In genomic region chr1:151710424-151711055, GRCm38 (mm10) we compare ENCODE assay signal across 22 mouse cellular contexts. TPM values are rescaled to one million over a fixed set of nuclear protein-coding genes. Genes with fewer than 3 reads are reported as not detected.
DNase-seq lines count a peak whose midpoint lies in the region; ATAC-seq lines count a peak whose summit lies in the region.
"Had no signal": no experiment of that assay in that cellular context is flagged by ENCODE, and none has a peak within 500 bp of the region (broad histone marks: within the 10 kb centered on the region; RNA-seq: fewer than 3 reads in every experiment).

No protein-coding gene starts in this region.

- no peak overlapping the region for H3K9ac ChIP-seq in kidney, embryonic 16.5 days (replicated peaks; ENCODE audit: low read length)
- H3K9ac ChIP-seq in midbrain, embryonic 11.5 days (ENCODE audit: low read length), result no peak overlapping the region
- H3K9ac ChIP-seq: embryonic facial prominence, embryonic 12.5 days; forebrain, embryonic 13.5 days; hindbrain, embryonic 15.5 days; limb, embryonic 12.5 days; liver, embryonic 13.5 days had no signal

- no peak overlapping the region for H3K4me2 ChIP-seq in kidney, embryonic 16.5 days (replicated peaks; ENCODE audit: low read depth, low read length)
- no peak overlapping the region for H3K4me2 ChIP-seq in midbrain, embryonic 11.5 days
- H3K4me2 ChIP-seq: embryonic facial prominence, embryonic 12.5 days; forebrain, embryonic 13.5 days; hindbrain, embryonic 15.5 days; limb, embryonic 12.5 days; liver, embryonic 13.5 days had no signal

- no peak overlapping the region for H3K27ac ChIP-seq in kidney, embryonic 16.5 days (ENCODE audit: low read length)
- H3K27ac ChIP-seq in midbrain, embryonic 11.5 days (ENCODE audit: low read depth, low read length), result no peak overlapping the region
- H3K27ac ChIP-seq in midbrain, embryonic 10.5 days (replicated peaks), result no peak overlapping the region
- H3K27ac ChIP-seq: embryonic facial prominence, embryonic 12.5 days; forebrain, embryonic 13.5 days; hindbrain, embryonic 15.5 days; liver, embryonic 13.5 days had no signal

- H3K9me3 ChIP-seq in kidney, embryonic 16.5 days (ENCODE audit: low read length), result no peaks in the 10 kb centered on the region
- no peaks in the 10 kb centered on the region for H3K9me3 ChIP-seq in midbrain, embryonic 11.5 days (ENCODE audit: control insufficient read depth, low read length)
- H3K9me3 ChIP-seq in midbrain, embryonic 10.5 days (replicated peaks), result no peaks in the 10 kb centered on the region
- H3K9me3 ChIP-seq: embryonic facial prominence, embryonic 12.5 days; forebrain, embryonic 13.5 days; G1E; hindbrain, embryonic 15.5 days; limb, embryonic 12.5 days; liver, embryonic 13.5 days had no signal

- WGBS in kidney, embryonic 16.5 days, result 61% methylated on average over 5 of the region's 5 CpGs
- WGBS in midbrain, embryonic 11.5 days, result 83% methylated on average over 5 of the region's 5 CpGs
- 78% methylated on average over 5 of the region's 5 CpGs for WGBS in midbrain, embryonic 10.5 days

- intact Hi-C loops in heart, postnatal 10 days (cut with DNase I), result no loop called here
- intact Hi-C loops in heart, postnatal 36 days (cut with DNase I), result no loop called here

- no peak overlapping the region for H3K4me3 ChIP-seq in kidney, embryonic 16.5 days (ENCODE audit: low read length)
- H3K4me3 ChIP-seq in midbrain, embryonic 11.5 days (ENCODE audit: low read depth, low read length), result no peak overlapping the region
- H3K4me3 ChIP-seq in midbrain, embryonic 10.5 days, result no peak overlapping the region
- H3K4me3 ChIP-seq: embryonic facial prominence, embryonic 12.5 days; erythroblast, embryonic 14.5 days; forebrain, embryonic 13.5 days; hindbrain, embryonic 15.5 days; limb, embryonic 12.5 days; liver, embryonic 13.5 days had no signal

- peaks cover 16% of the 10 kb centered on the region for H3K4me1 ChIP-seq in kidney, embryonic 16.5 days (ENCODE audit: insufficient read depth, low read length)
- H3K4me1 ChIP-seq in midbrain, embryonic 11.5 days (ENCODE audit: control insufficient read depth, insufficient read depth, low read length), result no peaks in the 10 kb centered on the region
- H3K4me1 ChIP-seq in midbrain, embryonic 10.5 days, result 0 out of 2 replicates have a peak, but pooled peaks cover 4% of the 10 kb centered on the region
- H3K4me1 ChIP-seq: forebrain, embryonic 13.5 days had no signal

- ATAC-seq in kidney, embryonic 16.5 days (ENCODE audit: low FRiP score, low TSS enrichment), result no peak
- no peak for ATAC-seq in midbrain, embryonic 11.5 days (ENCODE audit: low FRiP score)
- ATAC-seq: forebrain, embryonic 13.5 days; Patski had no signal

- no peaks in the 10 kb centered on the region for H3K27me3 ChIP-seq in kidney, embryonic 16.5 days (ENCODE audit: insufficient read depth, low read length)
- no peaks in the 10 kb centered on the region for H3K27me3 ChIP-seq in midbrain, embryonic 11.5 days (ENCODE audit: control insufficient read depth, insufficient read depth, low read length)
- H3K27me3 ChIP-seq in midbrain, embryonic 10.5 days (ENCODE audit: low read depth, poor library complexity, severe bottlenecking), result no peaks in the 10 kb centered on the region
- H3K27me3 ChIP-seq: CH12.LX; embryonic facial prominence, embryonic 12.5 days; forebrain, embryonic 13.5 days; hindbrain, embryonic 15.5 days; limb, embryonic 12.5 days; liver, embryonic 13.5 days; Patski had no signal

- no peaks in the 10 kb centered on the region for H3K36me3 ChIP-seq in kidney, embryonic 16.5 days (ENCODE audit: insufficient read depth, low read length)
- no peaks in the 10 kb centered on the region for H3K36me3 ChIP-seq in midbrain, embryonic 11.5 days (ENCODE audit: control insufficient read depth, insufficient read depth, low read length)
- no peaks in the 10 kb centered on the region for H3K36me3 ChIP-seq in midbrain, embryonic 10.5 days
- H3K36me3 ChIP-seq: embryonic facial prominence, embryonic 12.5 days; G1E; hindbrain, embryonic 15.5 days; limb, embryonic 12.5 days; liver, embryonic 13.5 days had no signal

- peak; percentile 44 to 54 for DNase-seq in heart, postnatal 10 days
- DNase-seq in heart, postnatal 36 days, result no peak
- peak; percentile 34 to 59 for DNase-seq in kidney, postnatal 25 days
- peak; percentile 80 for DNase-seq in midbrain, embryonic 11.5 days (ENCODE audit: low spot score, missing footprints)
- DNase-seq in midbrain, embryonic 10.5 days (ENCODE audit: low spot score), result no peak
- DNase-seq in spleen, postnatal 10 days (ENCODE audit: low spot score in 2 of 2), result no peak
- DNase-seq: adrenal gland, adult 2 months; B cell, adult 2 months; cerebellum, adult 11 months; cerebellum, postnatal 14 days; layer of hippocampus, postnatal 36 days; liver, embryonic 13.5 days; midbrain, embryonic 14.5 days had no signal

RNA-seq across cellular contexts. Expression of gene Edem3, which starts 44.6 kb away (rescaled TPM):
- 10 to 100 TPM; 24.9 to 28.1 TPM for total RNA-seq in heart, postnatal 10 days (2021)
- 10 to 100 TPM; 19.6 to 19.9 TPM for total RNA-seq in heart, postnatal 36 days (2021)
- 16.6 and 17.0 TPM in 2 replicates for polyA plus RNA-seq in kidney, embryonic 16.5 days (2015; fragmentation: Nextera tagmentation; extraction: Ambion mirVana)
- polyA plus RNA-seq in midbrain, embryonic 11.5 days (2014; fragmentation: Nextera tagmentation; extraction: Ambion mirVana), result 22.0 and 25.8 TPM in 2 replicates
- polyA plus RNA-seq in midbrain, embryonic 10.5 days (2016; fragmentation: Nextera tagmentation; extraction: Ambion mirVana), result 14.1 and 18.3 TPM in 2 replicates

Comparison
In these comparisons a context has a peak if more than half of its experiments do, and no peak if none do; other contexts are left out.
1. DNase-seq: peak in heart, postnatal 10 days (2 of 2), kidney, postnatal 25 days (2 of 2) and midbrain, embryonic 11.5 days (single experiment); none in heart, postnatal 36 days (0 of 2), midbrain, embryonic 10.5 days (single experiment) and spleen, postnatal 10 days (0 of 2).